Mouse (Mus musculus): Measurements from ENCODE around the gene Cartpt. TPM values are rescaled to one million over a fixed set of nuclear protein-coding genes. Genes with fewer than 3 reads are reported as not detected.
A peak's percentile ranks its signal among the peaks of the same experiment; 100 is the strongest.
"Not testable (repeated sequence)": the region's sequence is repeated elsewhere in the genome, so short reads cannot be mapped to it uniquely, and the experiment has no call there.

The Cartpt gene
- polyA plus RNA-seq, 1 experiment from 2014 or later = 32.2 TPM

DNA sequence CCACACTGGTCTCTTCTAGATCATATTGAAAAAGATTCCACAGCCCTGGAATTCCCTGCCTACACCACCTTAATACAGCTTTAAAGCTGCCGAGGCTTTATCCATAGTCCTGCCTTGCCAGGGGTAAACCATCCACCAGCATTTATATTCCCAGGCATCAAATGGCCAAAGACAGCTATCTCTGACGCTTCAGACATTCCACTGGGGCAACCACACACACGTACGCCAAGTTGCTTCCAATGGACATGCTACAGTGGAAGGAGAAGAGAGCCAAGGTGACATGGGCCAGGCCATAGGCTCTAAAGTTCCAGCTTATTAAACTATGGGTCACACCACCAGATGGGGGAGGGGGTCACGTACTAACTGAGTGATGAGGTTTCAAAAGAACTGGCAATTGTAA is 45.7 kb downstream of the Cartpt start:
- Histone ChIP-seq H3K4me1 (replicated peaks) (no peaks in the 10 kb centered on the region), H3K4me3 (no peak overlapping the region), H3K36me3 (no peaks in the 10 kb centered on the region), H3K4me2 (no peak overlapping the region), H3K9me3 (no peaks in the 10 kb centered on the region), H3K27ac (replicated peaks) (no peak overlapping the region), H3K27me3 (no peaks in the 10 kb centered on the region), H3K9ac (no peak overlapping the region)
- no peak for ATAC-seq (ENCODE audit: low FRiP score, low read depth)
- 86% methylated on average over 5 of the region's 5 CpGs for WGBS

- Histone ChIP-seq H3K27me3 (no peaks in the 10 kb centered on the region), H3K4me2 (no peak overlapping the region)
These were observed 47.8 kb downstream of the Cartpt start for GRCm38 (mm10) chr13:99853131-99853530.

GRCm38 (mm10) chr13:99852416-99852815 is 48.5 kb downstream of the Cartpt start:
- H3K4me2 ChIP-seq; H3K9ac ChIP-seq; ATAC-seq (ENCODE audit: low FRiP score, low read depth); H3K9me3 ChIP-seq; H3K27ac ChIP-seq (replicated peaks); H3K36me3 ChIP-seq; H3K27me3 ChIP-seq; H3K4me1 ChIP-seq (replicated peaks); H3K4me3 ChIP-seq: not testable (repeated sequence)
- 83% methylated on average over 3 of the region's 3 CpGs for WGBS

More at GRCm38 (mm10) chr13:99853131-99853530, 47.8 kb downstream of the Cartpt start:
- H3K27ac ChIP-seq (replicated peaks) = no peak overlapping the region
- no peak overlapping the region for H3K9ac ChIP-seq
- H3K36me3 ChIP-seq = no peaks in the 10 kb centered on the region
- WGBS = 87% methylated on average over 2 of the region's 2 CpGs
- no peaks in the 10 kb centered on the region for H3K4me1 ChIP-seq (replicated peaks)
- no peak overlapping the region for H3K4me3 ChIP-seq
- H3K9me3 ChIP-seq = no peaks in the 10 kb centered on the region
- no peak for ATAC-seq (ENCODE audit: low FRiP score, low read depth)

DNA sequence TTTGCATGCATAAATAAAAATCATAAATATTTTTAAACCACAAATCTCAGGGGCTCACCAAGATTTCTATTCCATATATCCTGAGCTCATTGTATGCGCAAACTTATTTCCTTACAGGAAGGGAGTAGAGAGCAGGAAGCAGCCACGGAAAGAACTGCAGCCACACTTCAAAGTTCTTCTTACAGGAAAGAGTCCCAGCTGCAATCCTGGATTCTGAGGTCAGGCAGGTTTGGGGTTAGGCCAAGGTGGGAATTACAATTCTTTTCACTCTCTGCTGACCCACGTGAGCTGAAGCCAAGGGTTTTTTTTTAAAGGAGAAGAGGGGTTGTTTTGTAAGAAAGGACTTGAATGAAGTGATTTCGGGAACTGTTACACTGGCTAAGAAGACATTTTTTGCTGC is 49.9 kb downstream of the Cartpt start:
- Histone ChIP-seq H3K9ac (no peak overlapping the region), H3K27me3 (no peaks in the 10 kb centered on the region), H3K4me1 (replicated peaks) (no peaks in the 10 kb centered on the region), H3K9me3 (no peaks in the 10 kb centered on the region), H3K4me2 (no peak overlapping the region), H3K4me3 (no peak overlapping the region), H3K27ac (replicated peaks) (no peak overlapping the region), H3K36me3 (no peaks in the 10 kb centered on the region)
- no peak for ATAC-seq (ENCODE audit: low FRiP score, low read depth)
- WGBS = 53% methylated on average over 4 of the region's 4 CpGs

DNA sequence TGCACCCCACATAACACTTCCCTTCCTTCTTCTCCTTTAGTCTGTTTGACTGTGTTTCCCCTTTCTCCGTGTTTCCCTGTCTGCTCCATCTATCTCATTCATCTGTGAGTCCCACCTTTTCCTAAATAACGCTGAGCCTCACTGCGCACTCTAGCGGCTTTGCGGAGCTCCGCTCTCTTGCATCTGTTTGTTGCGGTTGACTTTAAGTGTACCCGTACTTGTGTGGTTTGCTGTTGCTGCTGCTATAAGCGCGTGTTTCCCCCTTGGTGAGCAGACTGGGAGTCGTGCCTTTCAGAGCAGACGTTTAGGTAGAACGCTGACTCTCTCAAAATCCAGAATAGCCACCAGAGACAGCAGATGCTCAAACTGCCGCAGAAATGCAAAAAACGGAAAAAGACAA is 51.3 kb downstream of the Cartpt start:
- no peaks in the 10 kb centered on the region for H3K36me3 ChIP-seq
- H3K9me3 ChIP-seq = no peaks in the 10 kb centered on the region
- H3K4me3 ChIP-seq = no peak overlapping the region
- no peak overlapping the region for H3K27ac ChIP-seq (replicated peaks)
- no peak overlapping the region for H3K9ac ChIP-seq
- WGBS = 29% methylated on average over 15 of the region's 15 CpGs
- no peaks in the 10 kb centered on the region for H3K27me3 ChIP-seq
- ATAC-seq (ENCODE audit: low FRiP score, low read depth) = peak; percentile 66; the same call in 1 of the 2 replicates
- H3K4me1 ChIP-seq (replicated peaks) = no peaks in the 10 kb centered on the region
- H3K4me2 ChIP-seq = peak overlapping the region; percentile 21

Other genes starting within 250 kb of the Cartpt start
- 34.0 and 34.6 TPM in 2 replicates for gene Mccc2, start 114.5 kb upstream of the Cartpt start, polyA plus RNA-seq (2015; fragmentation: Nextera tagmentation; extraction: Ambion mirVana)
- 23.9 and 29.7 TPM in 2 replicates for gene Bdp1, start 203.0 kb upstream of the Cartpt start, polyA plus RNA-seq (2015; fragmentation: Nextera tagmentation; extraction: Ambion mirVana)
- 405 and 406 TPM in 2 replicates for gene Serf1, start 206.9 kb upstream of the Cartpt start, polyA plus RNA-seq (2015; fragmentation: Nextera tagmentation; extraction: Ambion mirVana)
- 43.2 and 43.4 TPM in 2 replicates for gene Smn1, start 223.8 kb upstream of the Cartpt start, polyA plus RNA-seq (2015; fragmentation: Nextera tagmentation; extraction: Ambion mirVana)